Mouse (Mus musculus) liver, embryonic 11.5 days (tissue): ENCODE data around the gene Cd80. TPM values are rescaled to one million over a fixed set of nuclear protein-coding genes. Genes with fewer than 3 reads are reported as not detected.

Source experiments
- ATAC-seq: fragments of 200-750 bp; cut with Nextera tagmentation; replicated peaks from 2 replicates; pipeline ENCODE4 v1.8.0; 2017; ENCODE audit warnings: moderate number of reproducible peaks, mild to moderate bottlenecking, moderate TSS enrichment, moderate library complexity; ENCODE audit not compliant: low FRiP score
- DNase-seq: peaks from one replicate; pipeline ENCODE4 v3.0.0-alpha.2; 2017; ENCODE audit warnings: low spot score
- H3K27ac ChIP-seq: fragments of 300-500 bp; sonication (generic); 2 replicates; pipeline ENCODE4 v1.5.1; 2014; ENCODE audit warnings: mild to moderate bottlenecking, low read depth, low read length, control low read depth
- H3K27me3 ChIP-seq: fragments of 300-500 bp; sonication (generic); replicated peaks from 2 replicates; pipeline ENCODE4 v1.6.1; 2014; ENCODE audit warnings: low read length, mixed read lengths; ENCODE audit not compliant: control insufficient read depth, insufficient read depth
- H3K36me3 ChIP-seq: fragments of 300-500 bp; sonication (generic); 2 replicates; pipeline ENCODE4 v1.6.1; 2014; ENCODE audit warnings: mild to moderate bottlenecking, low read length, moderate library complexity, mixed read lengths; ENCODE audit not compliant: control insufficient read depth, insufficient read depth
- H3K4me1 ChIP-seq: fragments of 300-500 bp; sonication (generic); replicated peaks from 2 replicates; pipeline ENCODE4 v1.6.1; 2014; ENCODE audit warnings: low read length, mixed read lengths; ENCODE audit not compliant: control insufficient read depth, insufficient read depth
- H3K4me2 ChIP-seq: fragments of 300-500 bp; sonication (generic); 2 replicates; pipeline ENCODE4 v1.6.1; 2014; ENCODE audit warnings: mild to moderate bottlenecking, control low read depth, moderate library complexity
- H3K4me3 ChIP-seq: fragments of 300-500 bp; sonication (generic); 2 replicates; pipeline ENCODE4 v1.5.1; 2014; ENCODE audit warnings: low read depth, low read length, control low read depth
- H3K9ac ChIP-seq: fragments of 300-500 bp; sonication (generic); 2 replicates; pipeline ENCODE4 v1.6.1; 2014; ENCODE audit warnings: low read depth, low read length, control low read depth
- H3K9me3 ChIP-seq: fragments of 300-500 bp; sonication (generic); 2 replicates; pipeline ENCODE4 v1.6.1; 2016; ENCODE audit warnings: low read length, inconsistent platforms, mixed read lengths; ENCODE audit not compliant: control insufficient read depth
- WGBS: fragments of 180-500 bp; shearing (Covaris S2); extraction: QIAGEN DNeasy Blood & Tissue Kit; methylation state at CpG from one replicate; pipeline ENCODE4 v1.1.7; 2014; 5-methylcytosine and 5-hydroxymethylcytosine counted together
- polyA plus RNA-seq: library from polyadenylated mRNA; unstranded; fragments of >200 nt; fragmentation: Nextera tagmentation; extraction: Ambion mirVana; gene quantifications from 2 replicates; pipeline ENCODE4 v1.2.1, GENCODE M21; 2014

Gene Cd80
- 0.14 and 0.23 TPM in 2 replicates for polyA plus RNA-seq

GRCm38 (mm10) chr16:38455511-38456418 lies at the start of gene Cd80:
Gene Cd80, plus strand, starts transcription at chr16:38455561.
- Histone ChIP-seq H3K4me2 (no peak within 1 kb of the TSS), H3K4me3 (no peak within 1 kb of the TSS), H3K27ac (no peak within 1 kb of the TSS), H3K9me3 (no peaks in the 10 kb centered on the region), H3K4me1 (peaks cover 11% of the 10 kb centered on the region), H3K36me3 (no peaks in the 10 kb centered on the region), H3K9ac (no peak within 1 kb of the TSS), H3K27me3 (no peaks in the 10 kb centered on the region)
- WGBS: 72% methylated on average over 17 of the region's 17 CpGs
- ATAC-seq (no peak), DNase-seq (no peak)

GRCm38 (mm10) chr16:38406293-38406692 lies 49.1 kb upstream of the Cd80 start:
- no peak overlapping the region for H3K4me2 ChIP-seq
- no peaks in the 10 kb centered on the region for H3K9me3 ChIP-seq
- 70% methylated on average over 5 of the region's 5 CpGs for WGBS
- peaks cover 15% of the 10 kb centered on the region for H3K4me1 ChIP-seq
- no peak overlapping the region for H3K9ac ChIP-seq
- H3K27ac ChIP-seq: no peak overlapping the region
- H3K27me3 ChIP-seq: no peaks in the 10 kb centered on the region
- H3K4me3 ChIP-seq: no peak overlapping the region
- ATAC-seq (no peak), DNase-seq (no peak)
- no peaks in the 10 kb centered on the region for H3K36me3 ChIP-seq

DNA sequence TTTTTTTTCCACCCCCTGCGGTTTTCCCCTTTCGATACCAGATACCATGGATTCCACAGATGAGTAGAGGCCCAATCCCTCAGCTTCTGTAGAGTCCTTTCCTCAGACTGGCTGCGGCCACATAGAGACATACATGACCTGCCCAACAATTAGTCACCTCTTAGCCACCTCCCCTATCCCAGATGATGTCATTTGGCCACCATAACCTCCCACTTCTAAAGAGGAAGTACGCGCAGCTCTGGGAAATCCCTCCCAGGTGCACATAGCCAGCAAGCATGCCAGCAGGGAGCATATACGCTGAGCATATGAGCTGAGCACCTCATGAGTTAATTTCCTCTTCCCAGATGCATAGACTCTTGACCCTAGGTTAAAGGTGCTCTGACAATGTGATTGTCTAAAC lies 48.7 kb upstream of the Cd80 start:
- H3K9me3 ChIP-seq: no peaks in the 10 kb centered on the region
- WGBS: 81% methylated on average over 6 of the region's 6 CpGs
- ATAC-seq (0 out of 2 replicates have a peak, but pooled peaks have one; percentile 34), DNase-seq (no peak)
- H3K9ac ChIP-seq: no peak overlapping the region
- no peak overlapping the region for H3K4me2 ChIP-seq
- H3K36me3 ChIP-seq: no peaks in the 10 kb centered on the region
- H3K4me3 ChIP-seq: no peak overlapping the region
- H3K27me3 ChIP-seq: no peaks in the 10 kb centered on the region
- no peak overlapping the region for H3K27ac ChIP-seq
- peaks cover 15% of the 10 kb centered on the region for H3K4me1 ChIP-seq

GRCm38 (mm10) chr16:38407584-38407983 lies 47.8 kb upstream of the Cd80 start:
- DNase-seq: no peak
- peaks cover 15% of the 10 kb centered on the region for H3K4me1 ChIP-seq
- H3K27me3 ChIP-seq: no peaks in the 10 kb centered on the region
- no peak overlapping the region for H3K4me3 ChIP-seq
- WGBS: 50% methylated on average over 5 of the region's 5 CpGs
- H3K27ac ChIP-seq: no peak overlapping the region
- H3K36me3 ChIP-seq: no peaks in the 10 kb centered on the region
- no peaks in the 10 kb centered on the region for H3K9me3 ChIP-seq
- no peak overlapping the region for H3K4me2 ChIP-seq
- no peak overlapping the region for H3K9ac ChIP-seq
- ATAC-seq: no peak

DNA sequence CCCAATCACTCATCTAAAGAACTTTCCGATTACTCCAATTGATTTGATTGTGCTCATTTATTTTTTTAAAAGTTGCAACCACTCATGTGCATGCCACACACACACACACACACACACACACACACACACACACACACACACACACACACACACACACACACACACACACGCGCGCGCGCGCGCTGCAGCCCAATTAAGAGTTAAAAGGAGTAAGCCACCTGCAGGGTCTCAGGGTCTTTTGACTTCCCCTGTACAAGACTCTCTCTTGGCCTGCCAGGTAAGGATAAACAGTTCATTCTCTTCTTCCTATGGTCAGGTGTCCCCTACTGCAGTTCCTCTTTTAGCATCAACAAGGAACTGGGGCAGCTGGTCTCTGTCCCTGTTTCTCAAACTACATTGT lies 46.9 kb upstream of the Cd80 start:
- no peaks in the 10 kb centered on the region for H3K9me3 ChIP-seq
- H3K36me3 ChIP-seq: no peaks in the 10 kb centered on the region
- DNase-seq (no peak), ATAC-seq (no peak)
- no peak overlapping the region for H3K4me3 ChIP-seq
- H3K4me2 ChIP-seq: no peak overlapping the region
- 90% methylated on average over 8 of the region's 8 CpGs for WGBS
- no peaks in the 10 kb centered on the region for H3K27me3 ChIP-seq
- peaks cover 15% of the 10 kb centered on the region for H3K4me1 ChIP-seq
- no peak overlapping the region for H3K9ac ChIP-seq
- no peak overlapping the region for H3K27ac ChIP-seq

- no peak for ATAC-seq
- Histone ChIP-seq H3K9me3 (no peaks in the 10 kb centered on the region), H3K4me3 (no peak overlapping the region), H3K36me3 (no peaks in the 10 kb centered on the region), H3K4me1 (no peaks in the 10 kb centered on the region), H3K27ac (no peak overlapping the region), H3K27me3 (no peaks in the 10 kb centered on the region), H3K4me2 (no peak overlapping the region), H3K9ac (no peak overlapping the region)
- DNase-seq: no peak
- 79% methylated on average over 7 of the region's 7 CpGs for WGBS
Observed at GRCm38 (mm10) chr16:38414953-38415352, 40.4 kb upstream of the Cd80 start.

DNA sequence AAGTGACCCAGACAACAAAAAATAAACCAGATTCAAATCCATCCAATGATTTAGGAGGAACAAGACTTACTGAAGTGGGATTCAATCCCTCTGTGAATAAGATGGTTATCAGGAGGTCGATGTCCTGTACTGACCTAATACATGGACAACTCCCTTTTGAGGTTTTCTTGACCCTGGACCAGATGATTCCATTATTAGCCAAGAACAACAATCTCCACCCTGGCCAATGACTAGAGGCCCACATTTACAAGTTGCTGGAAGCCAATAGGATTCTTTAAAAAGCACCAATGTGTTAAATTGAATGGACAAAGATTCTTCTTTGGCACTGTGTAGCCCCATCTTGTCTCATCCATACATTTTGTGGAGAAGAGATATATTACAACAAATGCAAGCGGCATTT lies 30.0 kb upstream of the Cd80 start:
- Histone ChIP-seq H3K9ac (no peak overlapping the region), H3K9me3 (no peaks in the 10 kb centered on the region), H3K27ac (no peak overlapping the region), H3K4me1 (0 out of 2 replicates have a peak, but pooled peaks cover 4% of the 10 kb centered on the region), H3K36me3 (no peaks in the 10 kb centered on the region), H3K4me3 (no peak overlapping the region), H3K27me3 (no peaks in the 10 kb centered on the region), H3K4me2 (no peak overlapping the region)
- WGBS: 87% methylated on average over 2 of the region's 2 CpGs
- ATAC-seq (no peak), DNase-seq (no peak)

DNA sequence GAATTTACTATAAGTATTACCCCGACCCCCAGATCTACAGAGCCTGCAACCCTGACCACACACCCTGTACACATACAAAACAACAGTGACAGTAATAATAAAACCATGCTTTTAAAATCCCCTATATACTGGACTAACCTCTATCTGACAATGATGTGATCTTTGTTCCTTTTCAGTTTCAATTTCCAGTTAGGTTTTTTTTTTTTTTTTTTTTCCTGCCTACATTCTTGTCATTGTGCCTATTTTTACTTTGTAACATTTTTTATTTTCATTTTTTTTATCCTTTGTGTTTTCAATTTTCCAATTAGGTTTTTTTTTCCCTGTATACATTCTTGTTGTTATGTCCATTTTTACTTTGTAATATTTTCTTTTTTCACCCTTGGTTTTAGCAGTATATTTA lies 29.6 kb upstream of the Cd80 start:
- Histone ChIP-seq H3K9ac (no peak overlapping the region), H3K4me2 (no peak overlapping the region), H3K36me3 (no peaks in the 10 kb centered on the region), H3K9me3 (no peaks in the 10 kb centered on the region), H3K4me3 (no peak overlapping the region), H3K4me1 (0 out of 2 replicates have a peak, but pooled peaks cover 4% of the 10 kb centered on the region), H3K27ac (no peak overlapping the region), H3K27me3 (no peaks in the 10 kb centered on the region)
- no peak for DNase-seq
- no peak for ATAC-seq
- 86% methylated on average over 1 of the region's 1 CpGs for WGBS
